Mouse (Mus musculus): ENCODE measurements around the gene C2cd5. TPM values are rescaled to one million over a fixed set of nuclear protein-coding genes. Genes with fewer than 3 reads are reported as not detected.
A peak's percentile ranks its signal among the peaks of the same experiment; 100 is the strongest.
"Not testable (repeated sequence)": the region's sequence is repeated elsewhere in the genome, so short reads cannot be mapped to it uniquely, and the experiment has no call there.

Gene C2cd5
- polyA plus RNA-seq, 1 experiment from 2014 or later, result 16.0 TPM

- H3K4me3 ChIP-seq, result no peak overlapping the region
- H3K4me2 ChIP-seq, result no peak overlapping the region
- no peak overlapping the region for H3K9ac ChIP-seq
- 44% methylated on average over 7 of the region's 7 CpGs for WGBS
- H3K36me3 ChIP-seq, result no peaks in the 10 kb centered on the region
- peaks cover 7% of the 10 kb centered on the region for H3K4me1 ChIP-seq (replicated peaks)
- no peak overlapping the region for H3K27ac ChIP-seq
- no peaks in the 10 kb centered on the region for H3K27me3 ChIP-seq
- ATAC-seq (replicated peaks; ENCODE audit: insufficient number of reproducible peaks, insufficient read depth, low FRiP score, low read depth), result no peak
- H3K9me3 ChIP-seq (replicated peaks), result no peaks in the 10 kb centered on the region
These were observed 108.4 kb downstream of the C2cd5 start for GRCm38 (mm10) chr6:142991391-142992059.

GRCm38 (mm10) chr6:142990516-142990915 lies 109.4 kb downstream of the C2cd5 start:
- H3K9me3 ChIP-seq (replicated peaks), result no peaks in the 10 kb centered on the region
- no peaks in the 10 kb centered on the region for H3K27me3 ChIP-seq
- H3K4me2 ChIP-seq, result no peak overlapping the region
- 73% methylated on average over 9 of the region's 9 CpGs for WGBS
- H3K9ac ChIP-seq, result no peak overlapping the region
- H3K4me3 ChIP-seq, result no peak overlapping the region
- peaks cover 7% of the 10 kb centered on the region for H3K4me1 ChIP-seq (replicated peaks)
- H3K27ac ChIP-seq, result no peak overlapping the region
- no peak for ATAC-seq (replicated peaks; ENCODE audit: insufficient number of reproducible peaks, insufficient read depth, low FRiP score, low read depth)
- H3K36me3 ChIP-seq, result no peaks in the 10 kb centered on the region

DNA sequence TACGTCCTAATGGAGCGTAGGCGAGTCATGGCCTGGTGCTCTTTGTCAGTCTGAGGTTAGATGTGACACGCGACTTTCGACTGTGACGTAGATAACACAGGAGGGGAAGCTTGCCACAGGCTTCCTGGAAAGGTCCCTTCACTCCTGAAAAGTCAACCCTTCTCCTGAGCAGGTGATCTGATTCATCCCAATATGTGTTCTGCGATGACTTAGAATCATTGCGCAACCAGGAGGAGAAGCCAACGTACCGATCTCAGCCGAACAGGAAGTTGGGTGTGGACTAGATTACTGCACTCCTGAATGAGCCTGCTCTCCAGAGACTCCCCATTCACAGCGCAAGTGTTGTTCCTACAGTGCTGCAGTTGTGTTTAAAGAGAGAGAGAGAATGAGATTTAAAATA lies 110.4 kb downstream of the C2cd5 start:
- ATAC-seq (replicated peaks; ENCODE audit: insufficient number of reproducible peaks, insufficient read depth, low FRiP score, low read depth), result no peak
- H3K4me3 ChIP-seq, result no peak overlapping the region
- no peaks in the 10 kb centered on the region for H3K36me3 ChIP-seq
- H3K4me2 ChIP-seq, result no peak overlapping the region
- no peak overlapping the region for H3K27ac ChIP-seq
- no peaks in the 10 kb centered on the region for H3K9me3 ChIP-seq (replicated peaks)
- WGBS, result 64% methylated on average over 13 of the region's 13 CpGs
- H3K4me1 ChIP-seq (replicated peaks), result peaks cover 5% of the 10 kb centered on the region
- H3K27me3 ChIP-seq, result no peaks in the 10 kb centered on the region
- H3K9ac ChIP-seq, result no peak overlapping the region

DNA sequence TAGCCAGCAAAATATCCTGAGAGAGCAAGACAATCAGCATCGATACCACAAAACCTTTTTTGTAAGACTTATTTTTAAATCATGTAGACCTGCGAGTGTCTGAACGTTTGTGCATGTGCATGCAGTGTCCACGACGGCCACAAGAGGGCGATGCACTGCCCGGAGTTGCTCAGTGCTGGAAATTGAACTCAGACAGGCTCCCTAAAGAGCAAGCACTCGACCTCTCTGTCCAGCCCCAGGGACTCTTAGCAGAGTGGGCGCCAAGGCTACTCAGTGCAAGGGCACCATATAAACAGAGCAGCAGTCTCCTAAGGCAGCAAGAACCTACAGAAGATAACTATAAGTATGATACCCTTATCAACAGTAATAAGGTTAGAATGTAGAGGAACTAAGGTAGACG lies 111.2 kb downstream of the C2cd5 start:
- Histone ChIP-seq H3K27me3 (no peaks in the 10 kb centered on the region), H3K27ac (no peak overlapping the region), H3K4me1 (replicated peaks) (peaks cover 5% of the 10 kb centered on the region), H3K9ac (no peak overlapping the region), H3K4me2 (no peak overlapping the region), H3K4me3 (no peak overlapping the region), H3K9me3 (replicated peaks) (no peaks in the 10 kb centered on the region), H3K36me3 (no peaks in the 10 kb centered on the region)
- WGBS, result 21% methylated on average over 10 of the region's 10 CpGs
- no peak for ATAC-seq (replicated peaks; ENCODE audit: insufficient number of reproducible peaks, insufficient read depth, low FRiP score, low read depth)

- H3K36me3 ChIP-seq, result no peaks in the 10 kb centered on the region
- H3K27ac ChIP-seq, result no peak overlapping the region
- ATAC-seq (replicated peaks; ENCODE audit: insufficient number of reproducible peaks, insufficient read depth, low FRiP score, low read depth), result no peak
- peaks cover 2% of the 10 kb centered on the region; the same call in 1 of the 2 replicates for H3K4me1 ChIP-seq (replicated peaks)
- no peak overlapping the region for H3K4me2 ChIP-seq
- H3K27me3 ChIP-seq, result no peaks in the 10 kb centered on the region
- H3K9ac ChIP-seq, result no peak overlapping the region
- H3K4me3 ChIP-seq, result no peak overlapping the region
- no peaks in the 10 kb centered on the region for H3K9me3 ChIP-seq (replicated peaks)
- 60% methylated on average over 6 of the region's 6 CpGs for WGBS
These were observed 111.7 kb downstream of the C2cd5 start for GRCm38 (mm10) chr6:142988231-142988630.

DNA sequence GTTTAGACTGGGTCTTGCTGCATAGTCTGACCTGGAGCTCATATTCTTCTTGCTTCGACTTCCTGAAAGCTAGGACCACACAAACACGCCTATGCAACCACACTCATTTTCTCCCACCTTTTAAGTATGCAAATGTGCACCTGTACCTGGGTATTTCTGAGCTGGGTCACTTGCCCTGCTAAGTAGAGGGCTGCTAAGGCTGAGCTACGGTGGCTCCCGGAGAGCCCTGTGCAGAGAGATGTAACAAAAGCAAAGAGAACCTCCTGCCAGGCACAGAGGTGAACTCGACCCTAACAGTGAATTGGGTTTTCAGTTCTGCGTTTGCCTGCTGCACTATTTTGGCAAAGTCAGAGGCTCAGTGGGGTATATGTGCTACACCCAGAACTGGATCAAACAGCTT lies 112.3 kb downstream of the C2cd5 start:
- no peak overlapping the region for H3K27ac ChIP-seq
- H3K27me3 ChIP-seq, result no peaks in the 10 kb centered on the region
- ATAC-seq (replicated peaks; ENCODE audit: insufficient number of reproducible peaks, insufficient read depth, low FRiP score, low read depth), result no peak
- H3K9me3 ChIP-seq (replicated peaks), result no peaks in the 10 kb centered on the region
- H3K36me3 ChIP-seq, result no peaks in the 10 kb centered on the region
- H3K9ac ChIP-seq, result no peak overlapping the region
- 74% methylated on average over 6 of the region's 6 CpGs for WGBS
- H3K4me1 ChIP-seq (replicated peaks), result peaks cover 2% of the 10 kb centered on the region; the same call in 1 of the 2 replicates
- H3K4me3 ChIP-seq, result no peak overlapping the region
- H3K4me2 ChIP-seq, result no peak overlapping the region

DNA sequence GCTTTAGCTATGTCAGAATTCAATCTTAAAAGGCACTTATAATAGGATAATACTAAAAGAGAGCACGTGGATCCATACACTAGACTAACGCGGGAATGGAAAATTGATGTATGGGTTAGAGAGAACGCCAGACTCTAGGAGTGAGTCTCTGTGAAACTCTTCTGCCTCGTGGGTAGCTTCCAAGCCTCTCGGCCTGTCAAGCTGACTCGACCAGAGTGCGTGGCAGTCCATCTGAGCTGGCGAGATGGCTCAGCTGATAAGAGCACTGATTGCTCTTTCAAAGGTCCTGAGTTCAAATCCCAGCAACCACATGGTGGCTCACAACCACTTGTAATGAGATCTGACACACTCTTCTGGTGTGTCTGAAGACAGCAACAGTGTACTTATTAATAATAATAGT lies 113.2 kb downstream of the C2cd5 start:
- not testable (repeated sequence) for H3K4me1 ChIP-seq (replicated peaks); H3K4me3 ChIP-seq; H3K9ac ChIP-seq; H3K27me3 ChIP-seq; H3K27ac ChIP-seq; H3K9me3 ChIP-seq (replicated peaks); H3K36me3 ChIP-seq; H3K4me2 ChIP-seq; ATAC-seq (replicated peaks; ENCODE audit: insufficient number of reproducible peaks, insufficient read depth, low FRiP score, low read depth)
- WGBS, result 80% methylated on average over 9 of the region's 9 CpGs

- H3K4me1 ChIP-seq (replicated peaks); H3K4me2 ChIP-seq; H3K36me3 ChIP-seq; H3K9ac ChIP-seq; H3K27me3 ChIP-seq; H3K27ac ChIP-seq; H3K4me3 ChIP-seq; H3K9me3 ChIP-seq (replicated peaks); ATAC-seq (replicated peaks; ENCODE audit: insufficient number of reproducible peaks, insufficient read depth, low FRiP score, low read depth): not testable (repeated sequence)
- 91% methylated on average over 9 of the region's 9 CpGs for WGBS
These were observed 114.2 kb downstream of the C2cd5 start for GRCm38 (mm10) chr6:142985561-142986238.

GRCm38 (mm10) chr6:142979665-142980660 lies 120.0 kb downstream of the C2cd5 start:
- Histone ChIP-seq H3K4me2 (peak overlapping the region; percentile 13), H3K27ac (peak overlapping the region; percentile 40; the same call in 1 of the 2 replicates)

DNA sequence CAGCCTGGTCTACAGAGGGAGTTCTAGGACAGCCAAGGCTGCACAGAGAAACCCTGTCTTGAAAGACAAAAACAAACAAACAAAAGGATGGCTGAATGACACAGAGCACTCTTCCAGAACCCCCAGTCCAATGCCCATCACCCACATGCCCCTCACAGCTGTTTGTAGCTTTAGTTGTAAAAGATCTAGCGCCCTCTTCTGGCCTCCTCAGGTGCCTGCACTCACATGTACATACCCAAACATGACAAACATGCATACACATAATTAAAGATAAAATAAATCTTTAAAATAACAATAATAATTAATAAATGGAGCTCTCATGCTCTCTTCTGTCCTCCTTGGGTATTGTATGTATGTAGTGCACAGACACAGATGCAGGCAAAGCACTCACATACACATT lies 122.7 kb downstream of the C2cd5 start:
- Histone ChIP-seq H3K4me3 (no peak overlapping the region), H3K9ac (no peak overlapping the region), H3K9me3 (replicated peaks) (no peaks in the 10 kb centered on the region), H3K27me3 (no peaks in the 10 kb centered on the region), H3K4me2 (no peak overlapping the region), H3K27ac (no peak overlapping the region), H3K36me3 (no peaks in the 10 kb centered on the region), H3K4me1 (replicated peaks) (peaks cover 4% of the 10 kb centered on the region; the same call in 1 of the 2 replicates)
- WGBS, result 66% methylated on average over 1 of the region's 1 CpGs
- no peak for ATAC-seq (replicated peaks; ENCODE audit: insufficient number of reproducible peaks, insufficient read depth, low FRiP score, low read depth)

More at GRCm38 (mm10) chr6:142979665-142980660, 120.0 kb downstream of the C2cd5 start:
- no peak for ATAC-seq (replicated peaks; ENCODE audit: insufficient number of reproducible peaks, insufficient read depth, low FRiP score, low read depth)
- Histone ChIP-seq H3K9ac (no peak overlapping the region), H3K27me3 (no peaks in the 10 kb centered on the region), H3K36me3 (no peaks in the 10 kb centered on the region), H3K4me1 (replicated peaks) (peaks cover 4% of the 10 kb centered on the region; the same call in 1 of the 2 replicates), H3K9me3 (replicated peaks) (no peaks in the 10 kb centered on the region), H3K4me3 (no peak overlapping the region)
- WGBS, result 20% methylated on average over 6 of the region's 6 CpGs

DNA sequence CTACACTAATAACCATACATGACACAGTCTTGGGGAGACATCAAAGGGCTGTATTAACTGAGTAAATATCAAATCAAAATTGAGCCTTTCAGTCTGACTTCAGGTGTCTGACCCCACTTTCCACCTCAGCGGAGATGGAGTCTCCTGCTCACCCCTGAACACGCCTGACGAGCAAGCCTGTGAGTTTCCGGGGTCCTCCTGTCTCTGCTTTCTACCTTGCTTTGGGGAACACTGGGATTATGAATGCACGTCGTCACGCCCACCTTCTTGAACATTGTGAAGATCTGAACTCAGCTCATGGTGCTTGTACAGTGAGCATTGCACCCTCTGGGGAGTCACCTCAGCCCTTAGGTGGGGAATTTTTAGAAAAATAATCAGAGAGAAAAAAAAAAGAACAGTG lies 126.7 kb downstream of the C2cd5 start:
- Histone ChIP-seq H3K4me2 (no peak overlapping the region), H3K9ac (no peak overlapping the region), H3K27me3 (no peaks in the 10 kb centered on the region), H3K9me3 (replicated peaks) (no peaks in the 10 kb centered on the region), H3K4me1 (replicated peaks) (no peaks in the 10 kb centered on the region), H3K36me3 (no peaks in the 10 kb centered on the region), H3K4me3 (no peak overlapping the region), H3K27ac (no peak overlapping the region)
- WGBS, result 88% methylated on average over 7 of the region's 7 CpGs
- no peak for ATAC-seq (replicated peaks; ENCODE audit: insufficient number of reproducible peaks, insufficient read depth, low FRiP score, low read depth)

Data from heart, embryonic 15.5 days (tissue).